Comparison of ENCODE assay signal across 21 mouse cellular contexts in genomic region chr10:127712736-127713135, GRCm38 (mm10). TPM values are rescaled to one million over a fixed set of nuclear protein-coding genes. Genes with fewer than 3 reads are reported as not detected.
A peak's percentile ranks its signal among the peaks of the same experiment; 100 is the strongest.
DNase-seq lines count a peak whose midpoint lies in the region; ATAC-seq lines count a peak whose summit lies in the region.
"Had no signal": no experiment of that assay in that cellular context is flagged by ENCODE, and none has a peak within 500 bp of the region (broad histone marks: within the 10 kb centered on the region; RNA-seq: fewer than 3 reads in every experiment).

No protein-coding gene starts in this region.

- no peak overlapping the region for H3K4me3 ChIP-seq in forebrain, embryonic 15.5 days
- H3K4me3 ChIP-seq in forebrain, embryonic 10.5 days, result no peak overlapping the region
- no peak overlapping the region for H3K4me3 ChIP-seq in embryonic facial prominence, embryonic 11.5 days (ENCODE audit: low read depth, low read length)
- H3K4me3 ChIP-seq: gastrocnemius, adult 2 months; heart, embryonic 13.5 days; hindbrain, embryonic 15.5 days had no signal

- H3K9ac ChIP-seq in forebrain, embryonic 15.5 days (replicated peaks), result no peak overlapping the region
- no peak overlapping the region for H3K9ac ChIP-seq in embryonic facial prominence, embryonic 11.5 days (replicated peaks; ENCODE audit: low read length)
- H3K9ac ChIP-seq: heart, embryonic 13.5 days; hindbrain, embryonic 15.5 days had no signal

- H3K36me3 ChIP-seq in forebrain, embryonic 15.5 days, result no peaks in the 10 kb centered on the region
- H3K36me3 ChIP-seq in forebrain, embryonic 10.5 days (replicated peaks), result peaks cover 5% of the 10 kb centered on the region
- no peaks in the 10 kb centered on the region for H3K36me3 ChIP-seq in embryonic facial prominence, embryonic 11.5 days (replicated peaks; ENCODE audit: control insufficient read depth, insufficient read depth, low read depth, low read length)
- H3K36me3 ChIP-seq: heart, embryonic 13.5 days; hindbrain, embryonic 15.5 days had no signal

- intact Hi-C loops in left cerebral cortex, postnatal 14 days (cut with DNase I), result no loop called here

- H3K27me3 ChIP-seq in forebrain, embryonic 15.5 days, result no peaks in the 10 kb centered on the region
- H3K27me3 ChIP-seq in forebrain, embryonic 10.5 days (ENCODE audit: poor library complexity, severe bottlenecking), result peaks cover 5% of the 10 kb centered on the region; the same call in 1 of the 2 replicates
- no peaks in the 10 kb centered on the region for H3K27me3 ChIP-seq in embryonic facial prominence, embryonic 11.5 days (ENCODE audit: control insufficient read depth, insufficient read depth, low read length)
- H3K27me3 ChIP-seq: CH12.LX; hindbrain, embryonic 15.5 days had no signal

- no peak for DNase-seq in forebrain, embryonic 10.5 days (ENCODE audit: extremely low spot score, low spot score)
- peak; percentile 31 for DNase-seq in NIH3T3 (ENCODE audit: low read depth)
- DNase-seq in embryonic facial prominence, embryonic 11.5 days (ENCODE audit: low spot score), result peak; percentile 63
- peak; percentile 18 for DNase-seq in hindlimb bud, embryonic 11.5 days (ENCODE audit: extremely low spot score, low read depth, low spot score)
- no peak for DNase-seq in left cerebral cortex, postnatal 14 days (ENCODE audit: low spot score in 2 of 2)
- DNase-seq: adrenal gland, adult 8-10 months; adrenal gland, postnatal 36 days; cerebellum, adult 2 months; gastrocnemius, adult 2 months; gastrocnemius, postnatal 25 days; heart, postnatal 36 days had no signal

- ATAC-seq in forebrain, embryonic 15.5 days (replicated peaks), result peak; percentile 29; the same call in 1 of the 2 replicates
- no peak for ATAC-seq in embryonic facial prominence, embryonic 11.5 days (replicated peaks; ENCODE audit: insufficient number of reproducible peaks, low FRiP score, low TSS enrichment, low read depth)
- ATAC-seq: inflammation-experienced regulatory T-cells, adult 6 months; intestine, postnatal 0 days had no signal

- H3K9me3 ChIP-seq in forebrain, embryonic 15.5 days, result no peaks in the 10 kb centered on the region
- no peaks in the 10 kb centered on the region for H3K9me3 ChIP-seq in forebrain, embryonic 10.5 days
- no peaks in the 10 kb centered on the region for H3K9me3 ChIP-seq in embryonic facial prominence, embryonic 11.5 days (replicated peaks; ENCODE audit: control insufficient read depth, low read length)
- H3K9me3 ChIP-seq: heart, embryonic 13.5 days; hindbrain, embryonic 15.5 days had no signal

- H3K4me2 ChIP-seq in forebrain, embryonic 15.5 days (replicated peaks), result no peak overlapping the region
- no peak overlapping the region for H3K4me2 ChIP-seq in embryonic facial prominence, embryonic 11.5 days (ENCODE audit: low read depth, low read length)
- H3K4me2 ChIP-seq: heart, embryonic 13.5 days; hindbrain, embryonic 15.5 days had no signal

- H3K4me1 ChIP-seq in forebrain, embryonic 15.5 days, result no peaks in the 10 kb centered on the region
- H3K4me1 ChIP-seq in forebrain, embryonic 10.5 days, result peaks cover 14% of the 10 kb centered on the region
- peaks cover 4% of the 10 kb centered on the region for H3K4me1 ChIP-seq in embryonic facial prominence, embryonic 11.5 days (ENCODE audit: control insufficient read depth, insufficient read depth, low read length)
- H3K4me1 ChIP-seq: hindbrain, embryonic 15.5 days had no signal

- 71% methylated on average over 6 of the region's 6 CpGs for WGBS in forebrain, embryonic 15.5 days
- WGBS in forebrain, embryonic 10.5 days, result 67% methylated on average over 6 of the region's 6 CpGs
- 42% methylated on average over 6 of the region's 6 CpGs for WGBS in embryonic facial prominence, embryonic 11.5 days

- no peak overlapping the region for H3K27ac ChIP-seq in forebrain, embryonic 15.5 days (replicated peaks)
- H3K27ac ChIP-seq in forebrain, embryonic 10.5 days, result no peak overlapping the region
- H3K27ac ChIP-seq in embryonic facial prominence, embryonic 11.5 days (replicated peaks; ENCODE audit: low read depth, low read length), result no peak overlapping the region
- H3K27ac ChIP-seq: gastrocnemius, adult 2 months; heart, embryonic 13.5 days; hindbrain, embryonic 15.5 days had no signal

RNA-seq across cellular contexts. Expression of gene Myo1a, which starts 7.8 kb away (rescaled TPM):
- 0.87 and 1.1 TPM in 2 replicates for polyA plus RNA-seq in forebrain, embryonic 15.5 days (2015; fragmentation: Nextera tagmentation; extraction: Ambion mirVana)
- 0.40 and 0.44 TPM in 2 replicates for polyA plus RNA-seq in forebrain, embryonic 10.5 days (2016; fragmentation: Nextera tagmentation; extraction: Ambion mirVana)
- polyA plus RNA-seq in embryonic facial prominence, embryonic 11.5 days (2014; fragmentation: Nextera tagmentation; extraction: Ambion mirVana), result 0.40 and 0.55 TPM in 2 replicates
- total RNA-seq in left cerebral cortex, postnatal 14 days (2021), result under 1 TPM; 0.21 to 0.51 TPM
- total RNA-seq: gastrocnemius, adult 2 months; granulocyte monocyte progenitor cell, adult 5-6 weeks; heart, postnatal 36 days had no signal
- polyA plus RNA-seq: inflammation-experienced regulatory T-cells, adult 6 months had no signal

RNA-seq across cellular contexts. Expression of gene Tac2, which starts 11.5 kb away (rescaled TPM):
- polyA plus RNA-seq in forebrain, embryonic 15.5 days (2015; fragmentation: Nextera tagmentation; extraction: Ambion mirVana), result 4.5 and 6.6 TPM in 2 replicates
- polyA plus RNA-seq in forebrain, embryonic 10.5 days (2016; fragmentation: Nextera tagmentation; extraction: Ambion mirVana), result not detected in 2 replicates
- 1.9 and 2.9 TPM in 2 replicates for polyA plus RNA-seq in embryonic facial prominence, embryonic 11.5 days (2014; fragmentation: Nextera tagmentation; extraction: Ambion mirVana)
- 10 to 100 TPM; 15.3 to 21.0 TPM for total RNA-seq in left cerebral cortex, postnatal 14 days (2021)
- total RNA-seq: adrenal gland, adult 8-10 months; CH12.LX; gastrocnemius, adult 2 months; gastrocnemius, postnatal 25 days; granulocyte monocyte progenitor cell, adult 5-6 weeks; heart, adult 8-10 months; heart, postnatal 36 days had no signal
- polyA plus RNA-seq: embryonic facial prominence, embryonic 14.5 days; hindbrain, embryonic 11.5 days; inflammation-experienced regulatory T-cells, adult 6 months; intestine, postnatal 0 days had no signal

RNA-seq across cellular contexts. Expression of gene Zbtb39, which starts 26.6 kb away (rescaled TPM):
- 4.0 and 4.1 TPM in 2 replicates for polyA plus RNA-seq in forebrain, embryonic 15.5 days (2015; fragmentation: Nextera tagmentation; extraction: Ambion mirVana)
- polyA plus RNA-seq in forebrain, embryonic 10.5 days (2016; fragmentation: Nextera tagmentation; extraction: Ambion mirVana), result 4.4 and 5.3 TPM in 2 replicates
- 6.5 and 7.4 TPM in 2 replicates for polyA plus RNA-seq in embryonic facial prominence, embryonic 11.5 days (2014; fragmentation: Nextera tagmentation; extraction: Ambion mirVana)
- total RNA-seq in left cerebral cortex, postnatal 14 days (2021), result 1 to 10 TPM; 8.5 to 8.8 TPM

RNA-seq across cellular contexts. Expression of gene Gpr182, which starts 38.8 kb away (rescaled TPM):
- 0.60 and 0.74 TPM in 2 replicates for polyA plus RNA-seq in forebrain, embryonic 15.5 days (2015; fragmentation: Nextera tagmentation; extraction: Ambion mirVana)
- polyA plus RNA-seq in forebrain, embryonic 10.5 days (2016; fragmentation: Nextera tagmentation; extraction: Ambion mirVana), result 0.30 and 0.44 TPM in 2 replicates
- 0.28 and 0.45 TPM in 2 replicates for polyA plus RNA-seq in embryonic facial prominence, embryonic 11.5 days (2014; fragmentation: Nextera tagmentation; extraction: Ambion mirVana)
- total RNA-seq in left cerebral cortex, postnatal 14 days (2021), result 1 to 10 TPM; 1.3 to 1.5 TPM
- total RNA-seq: CH12.LX; granulocyte monocyte progenitor cell, adult 5-6 weeks had no signal

RNA-seq across cellular contexts. Expression of gene Nab2, which starts 44.4 kb away (rescaled TPM):
- 2.9 and 3.9 TPM in 2 replicates for polyA plus RNA-seq in forebrain, embryonic 15.5 days (2015; fragmentation: Nextera tagmentation; extraction: Ambion mirVana)
- polyA plus RNA-seq in forebrain, embryonic 10.5 days (2016; fragmentation: Nextera tagmentation; extraction: Ambion mirVana), result 5.6 and 6.2 TPM in 2 replicates
- polyA plus RNA-seq in embryonic facial prominence, embryonic 11.5 days (2014; fragmentation: Nextera tagmentation; extraction: Ambion mirVana), result 8.0 and 9.3 TPM in 2 replicates
- 10 to 100 TPM; 35.2 to 40.7 TPM for total RNA-seq in left cerebral cortex, postnatal 14 days (2021)

Comparison
In these comparisons a context has a peak if more than half of its experiments do, and no peak if none do; other contexts are left out.
1. DNase-seq: peak in NIH3T3 (single experiment), embryonic facial prominence, embryonic 11.5 days (single experiment) and hindlimb bud, embryonic 11.5 days (single experiment); none in forebrain, embryonic 10.5 days (single experiment) and left cerebral cortex, postnatal 14 days (0 of 2).